Mouse (Mus musculus): ENCODE data around the gene Olfr279.

DNA sequence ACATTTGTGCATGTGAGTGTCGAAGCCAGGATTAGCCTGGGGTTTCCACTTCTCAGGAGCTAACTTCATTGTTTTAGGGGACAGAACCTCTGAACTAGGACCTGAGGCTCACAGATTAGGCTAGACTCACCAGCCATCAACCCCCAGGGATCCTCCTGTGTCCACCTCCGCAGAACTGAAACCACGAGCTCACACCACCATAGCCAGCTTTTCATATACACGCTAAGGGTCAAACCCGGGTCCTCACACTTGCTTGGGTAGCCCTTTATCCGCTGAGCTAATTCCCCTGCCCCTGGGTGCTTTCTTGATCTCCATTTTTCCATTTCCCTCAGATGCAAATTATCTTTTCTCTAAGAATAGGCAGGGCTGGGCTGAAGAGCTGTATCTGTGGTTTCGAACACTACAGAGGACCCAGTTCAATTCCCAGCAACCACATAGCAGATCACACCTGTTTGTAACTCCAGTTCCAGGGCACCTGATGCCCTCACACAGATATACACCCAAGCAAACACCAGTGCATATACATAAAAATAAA is 12.6 kb upstream of the Olfr279 start:
- TF ChIP-seq POLR2A (IDR thresholded peaks at IDR 0.05; ENCODE audit: extremely low read depth, insufficient read depth, low read length) (no peak), CTCF (IDR thresholded peaks at IDR 0.05; ENCODE audit: extremely low read depth, insufficient read depth, low read length) (no peak)

Data from cortical plate, adult 2 months (tissue).